Mouse (Mus musculus) layer of hippocampus, postnatal 36 days (tissue): ENCODE measurements around the gene Fads6. TPM values are rescaled to one million over a fixed set of nuclear protein-coding genes. Genes with fewer than 3 reads are reported as not detected.

ENCODE experiments used
- DNase-seq, 2 experiments: peaks; one replicate each; pipeline ENCODE4 v3.0.0; 2022
- total RNA-seq, 2 experiments: library from RNA; stranded (reverse); gene quantifications; 2 replicates each; pipeline ENCODE4 v1.2.3; 2021

Fads6 gene
- total RNA-seq, 2 experiments from 2014 or later, result 12.9 to 13.7 TPM

DNA sequence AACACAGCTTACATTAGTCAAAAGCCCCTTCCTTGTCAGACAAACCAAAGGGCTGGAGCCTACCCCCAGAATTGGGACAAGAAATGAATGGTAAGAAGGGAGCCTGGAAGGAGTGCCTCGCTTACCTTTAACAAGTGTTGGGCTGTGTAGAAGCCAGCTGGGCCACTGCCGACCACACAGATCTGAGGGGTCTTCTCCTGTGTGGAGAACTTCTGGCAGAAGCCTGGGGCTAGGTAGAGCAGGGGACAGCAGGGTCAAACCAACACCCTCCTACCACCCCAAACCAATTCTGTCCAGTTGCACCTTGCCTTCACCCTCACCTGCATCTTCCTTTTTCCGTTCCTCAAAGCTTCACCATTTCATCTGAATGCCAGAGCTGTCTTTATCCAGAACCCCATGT is 21.5 kb downstream of the Fads6 start:
- DNase-seq, result no peak

DNA sequence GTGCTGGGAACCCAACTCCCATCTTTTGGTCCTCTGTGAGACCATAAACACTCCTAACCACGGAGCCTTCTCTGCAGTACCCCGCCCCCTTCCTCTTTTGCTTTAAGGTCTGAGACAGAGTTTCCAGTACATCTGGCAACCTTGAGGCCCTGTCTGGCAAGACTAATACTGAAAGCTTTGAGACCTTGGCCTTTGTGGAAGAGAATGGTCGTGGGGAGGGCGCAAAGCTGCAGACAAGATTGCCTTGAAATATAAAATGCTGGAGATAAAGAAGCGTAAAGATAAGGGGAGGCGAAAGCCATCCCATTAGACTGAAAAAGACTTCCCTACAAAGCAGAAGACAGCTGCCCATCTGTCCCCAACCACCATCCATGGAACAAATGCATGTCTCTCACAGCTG is 22.0 kb downstream of the Fads6 start:
- no peak for DNase-seq

DNA sequence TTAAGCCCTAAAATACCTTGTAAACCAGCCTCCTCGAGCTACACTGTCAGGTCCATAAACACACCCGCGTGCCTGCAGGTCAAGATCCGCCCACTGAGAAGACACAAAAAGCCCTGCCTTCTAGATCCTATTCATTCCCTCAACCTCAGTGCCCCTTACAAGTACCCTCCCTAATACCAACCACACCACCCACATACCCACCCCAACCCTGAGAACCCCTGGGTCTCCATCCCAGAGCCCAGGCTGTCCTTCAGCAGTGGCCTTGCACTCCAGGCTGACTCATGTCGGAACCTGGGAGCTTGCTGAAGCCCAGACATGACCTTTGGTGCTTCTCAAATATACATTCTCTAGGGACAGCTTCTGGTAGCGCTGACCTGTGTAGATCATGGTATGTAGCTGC is 22.7 kb downstream of the Fads6 start:
- DNase-seq, result no peak

DNA sequence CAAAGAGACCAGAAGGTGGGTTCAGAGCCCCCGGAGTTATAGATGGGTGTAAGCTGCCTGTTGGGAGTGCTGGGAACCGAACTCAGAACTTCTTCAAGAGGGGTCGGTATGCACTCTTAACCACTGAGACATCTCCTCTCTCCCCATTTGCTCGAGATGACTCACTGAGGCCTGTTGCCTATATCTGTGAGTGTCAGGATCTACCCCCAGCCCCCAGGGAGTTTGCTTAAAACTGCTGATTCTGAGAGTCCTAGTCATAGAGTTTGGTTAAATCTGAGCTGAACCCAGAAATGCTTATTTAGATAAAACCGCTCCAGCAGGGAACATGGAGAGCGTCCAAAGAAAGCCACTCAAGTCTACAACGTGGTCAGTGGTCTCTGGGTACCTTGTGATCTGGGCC is 23.3 kb downstream of the Fads6 start:
- no peak for DNase-seq

DNA sequence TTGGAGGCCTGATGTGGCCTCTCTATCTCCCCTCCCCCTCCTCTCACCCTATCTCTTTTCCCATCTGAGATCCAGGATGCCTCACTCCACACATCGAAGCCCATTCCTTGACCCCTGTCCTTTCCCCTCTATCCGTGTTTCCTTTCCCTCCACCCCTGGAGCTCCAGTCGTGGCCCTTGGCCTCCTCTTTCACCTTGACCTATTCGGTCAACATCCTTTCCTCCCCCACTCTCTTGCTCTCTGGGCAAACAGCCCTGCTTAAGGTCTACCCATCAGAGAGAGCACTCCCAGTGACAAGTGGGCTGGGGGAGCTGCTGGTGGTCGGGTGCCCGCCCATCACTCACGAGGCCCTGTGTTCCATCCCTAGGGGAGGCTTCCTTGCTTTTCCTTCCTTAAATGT is 23.7 kb downstream of the Fads6 start:
- DNase-seq, result no peak

DNA sequence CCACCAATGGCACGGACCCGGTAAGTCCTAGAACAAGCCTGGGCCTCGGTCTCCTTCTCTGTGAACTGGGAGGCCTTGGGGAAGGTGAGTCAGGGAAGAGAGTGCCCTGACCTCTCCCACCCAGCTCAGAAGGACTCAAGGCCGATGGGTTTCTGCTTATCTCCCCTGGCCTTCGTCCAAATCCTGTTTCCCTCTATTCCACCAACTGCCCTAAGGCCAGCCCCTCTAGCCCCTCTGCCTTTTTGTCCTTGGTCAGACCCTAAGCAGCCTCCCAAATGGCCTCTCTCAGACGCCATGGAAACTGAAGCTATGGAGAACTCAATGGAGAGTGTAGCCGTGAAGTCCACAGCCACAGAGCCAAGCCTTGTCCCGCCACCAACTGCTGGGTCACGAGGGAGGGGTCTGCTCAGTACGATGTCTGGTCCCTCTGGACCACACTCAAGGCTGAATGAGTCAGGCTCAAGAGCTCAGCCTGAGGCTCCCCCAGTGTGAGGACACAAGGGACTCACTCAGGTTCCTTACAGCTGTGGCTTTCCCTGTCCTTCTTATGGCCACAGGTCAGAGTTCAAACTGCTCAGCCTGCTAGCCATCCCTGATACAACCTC is 24.5 kb downstream of the Fads6 start:
- no peak for DNase-seq

DNA sequence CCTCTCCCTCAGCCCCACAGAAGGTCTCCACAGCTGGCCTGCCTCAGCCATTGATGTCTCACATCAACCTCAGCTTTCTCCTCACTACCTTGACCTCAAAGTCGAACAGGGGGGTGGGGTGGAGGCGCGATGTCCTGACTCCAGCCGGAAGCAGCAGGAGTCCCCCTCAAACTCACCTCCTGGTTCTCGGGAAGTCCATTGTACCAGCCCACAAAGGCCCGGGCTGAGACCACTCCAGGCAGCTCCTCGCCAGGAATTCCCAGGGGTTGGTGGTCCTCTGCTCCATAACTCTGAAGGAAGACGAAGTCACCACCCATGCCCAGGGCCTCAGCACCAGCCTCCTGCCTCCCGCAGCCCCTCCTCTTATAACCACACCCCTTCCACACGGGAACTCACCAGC is 26.0 kb downstream of the Fads6 start:
- DNase-seq, result no peak

DNA sequence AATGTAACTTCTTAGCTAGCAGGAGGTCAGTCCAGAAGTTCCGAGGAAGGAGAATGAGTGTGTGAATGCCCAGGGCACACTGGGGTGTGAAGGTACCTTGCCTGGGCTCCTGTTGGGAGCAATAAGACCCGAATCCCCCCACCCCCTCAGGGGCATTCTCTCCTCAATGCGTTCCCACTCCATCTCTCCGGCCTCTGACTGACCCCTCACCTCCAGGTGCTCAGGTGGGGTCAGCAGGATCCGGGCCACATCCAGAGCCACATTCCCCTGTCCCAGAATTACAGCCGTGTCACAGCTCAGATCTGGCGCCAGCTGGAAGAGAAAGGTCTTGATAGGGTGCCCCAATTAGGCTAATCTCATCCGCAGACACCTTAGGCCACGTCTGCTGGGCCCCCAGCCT is 26.4 kb downstream of the Fads6 start:
- DNase-seq, result no peak

DNA sequence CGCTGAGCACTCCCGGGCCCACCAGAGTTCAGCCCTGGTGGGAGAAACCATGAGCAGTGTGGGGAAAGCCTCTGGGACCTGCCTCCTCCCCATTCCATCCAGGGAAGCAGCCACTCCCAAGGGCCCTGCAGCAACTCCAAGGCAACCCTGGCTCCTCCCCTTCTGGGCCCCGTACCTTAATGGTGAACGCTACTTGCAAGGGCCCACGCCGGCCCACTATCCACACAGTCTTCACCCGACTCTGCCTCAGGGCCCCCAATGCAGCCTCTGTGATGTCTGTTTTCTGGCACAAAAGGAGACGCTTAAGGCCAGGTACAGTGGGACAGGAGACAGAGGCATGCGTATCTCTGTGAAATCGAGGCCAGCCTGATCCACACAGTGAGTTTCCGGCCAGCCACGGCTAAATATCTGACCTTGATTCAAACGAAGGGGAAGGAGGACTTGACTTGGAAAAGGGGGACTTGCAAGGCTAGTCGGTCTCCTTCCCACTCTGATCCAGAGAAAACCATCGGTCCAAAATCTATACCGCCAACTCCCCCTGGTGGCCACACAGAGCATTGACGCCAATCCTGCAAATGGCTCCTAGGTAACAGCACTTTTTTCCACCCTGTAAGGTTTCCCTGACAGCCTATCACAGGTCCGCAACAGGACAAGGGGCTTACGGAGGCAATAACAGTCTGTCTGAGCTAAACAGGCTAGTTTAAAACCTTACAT is 27.2 kb downstream of the Fads6 start:
- peak; percentile 80 to 85 for DNase-seq

DNA sequence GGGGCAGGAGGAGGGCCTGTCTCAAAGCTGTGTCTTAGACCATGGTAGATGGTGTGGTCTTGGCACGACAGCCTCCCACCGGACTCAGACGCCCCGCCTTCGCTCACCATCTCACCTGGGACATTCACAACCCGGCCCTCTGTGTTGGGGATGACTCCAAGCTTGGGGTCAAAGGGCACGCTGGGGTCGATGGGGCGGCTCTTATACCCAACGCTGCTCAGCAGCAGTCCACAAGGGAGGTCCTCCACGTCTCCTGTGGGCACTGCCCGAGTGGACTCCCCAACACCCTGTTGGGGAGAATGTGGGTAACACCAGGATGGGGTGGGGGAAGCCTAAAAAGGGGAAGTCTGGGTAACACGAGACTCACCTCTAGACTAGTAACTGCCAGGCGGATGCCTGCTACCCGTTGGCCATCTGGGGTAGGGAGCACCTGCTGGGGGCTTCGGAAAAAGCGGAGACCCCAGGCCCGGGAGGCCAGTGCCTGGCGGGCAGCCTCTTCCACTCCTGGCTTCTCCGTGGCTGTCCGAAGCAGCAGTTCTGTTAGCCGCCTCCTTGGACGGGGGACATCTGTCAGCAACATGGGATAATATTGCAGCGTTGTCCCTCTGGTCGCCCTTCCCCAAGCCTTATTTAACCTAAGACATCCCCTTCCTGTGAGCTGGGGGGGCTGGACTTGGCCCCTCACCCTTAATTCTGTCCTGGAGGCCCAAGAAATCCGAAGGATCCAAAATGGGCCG is 28.0 kb downstream of the Fads6 start:
- no peak for DNase-seq

DNA sequence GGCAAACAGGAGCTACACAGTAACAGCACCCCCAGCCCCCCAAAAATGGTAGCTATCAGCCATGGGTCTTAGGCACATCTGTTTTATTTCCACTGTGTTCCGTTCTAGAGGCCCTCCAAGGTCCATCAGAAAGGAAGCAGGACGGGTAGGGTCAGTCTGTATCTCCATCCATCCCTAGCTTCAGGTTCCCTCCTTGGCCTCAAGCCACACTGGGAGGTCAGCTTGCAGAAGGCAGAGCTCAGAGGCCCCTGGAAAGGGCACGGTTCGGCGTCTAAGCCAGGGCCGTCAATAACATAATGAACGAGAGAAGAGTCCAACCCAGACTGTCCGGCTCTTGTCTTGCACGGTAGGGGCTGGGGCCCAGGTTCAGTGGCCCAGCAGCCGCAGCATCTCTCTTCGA is 29.5 kb downstream of the Fads6 start:
- no peak for DNase-seq

DNA sequence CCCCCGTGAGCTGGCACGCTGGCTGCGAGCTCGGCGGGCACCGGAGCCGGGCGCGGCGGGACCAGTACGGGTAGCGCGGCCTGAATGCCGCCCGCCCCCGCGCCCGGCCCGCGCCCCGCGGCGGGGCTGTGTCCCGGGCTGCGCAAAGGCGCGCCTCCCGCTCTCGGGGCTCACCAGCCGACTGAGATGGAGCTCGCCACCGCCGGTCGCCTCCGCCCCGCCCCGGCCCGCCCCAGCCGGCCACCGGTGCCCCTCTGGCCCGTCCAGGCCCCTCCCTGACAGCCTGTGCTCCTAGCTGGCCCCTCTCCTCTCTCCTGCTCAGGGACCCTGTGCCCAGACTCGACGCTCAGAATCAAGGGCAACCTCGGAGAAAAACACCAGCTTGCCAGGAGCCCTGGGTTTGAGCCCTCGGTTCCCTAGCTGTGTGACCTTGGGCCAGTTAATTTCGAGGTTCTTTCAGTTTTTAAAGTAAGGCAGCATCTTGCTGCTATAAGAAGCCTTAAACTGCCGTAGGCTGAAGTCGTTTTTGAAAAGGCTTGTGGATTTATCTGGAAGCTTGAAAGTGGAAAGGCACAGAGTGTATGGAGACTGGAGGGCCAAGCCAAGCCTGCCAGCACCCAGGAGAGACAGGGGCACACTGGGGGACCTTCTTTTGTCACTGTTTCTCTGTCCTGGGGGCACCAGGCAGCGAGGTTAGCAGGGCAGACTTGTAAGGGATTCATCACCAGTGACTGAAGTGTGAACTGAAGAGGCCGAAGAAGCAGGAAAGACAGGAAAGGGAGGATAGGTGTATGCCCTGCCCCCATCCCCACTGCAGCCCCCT is 30.2 kb downstream of the Fads6 start, which contains the start of gene Grin2c:
Gene Grin2c, minus strand, starts transcription at position 183 of the 823 bp plus-strand sequence.
- DNase-seq, result no peak

DNA sequence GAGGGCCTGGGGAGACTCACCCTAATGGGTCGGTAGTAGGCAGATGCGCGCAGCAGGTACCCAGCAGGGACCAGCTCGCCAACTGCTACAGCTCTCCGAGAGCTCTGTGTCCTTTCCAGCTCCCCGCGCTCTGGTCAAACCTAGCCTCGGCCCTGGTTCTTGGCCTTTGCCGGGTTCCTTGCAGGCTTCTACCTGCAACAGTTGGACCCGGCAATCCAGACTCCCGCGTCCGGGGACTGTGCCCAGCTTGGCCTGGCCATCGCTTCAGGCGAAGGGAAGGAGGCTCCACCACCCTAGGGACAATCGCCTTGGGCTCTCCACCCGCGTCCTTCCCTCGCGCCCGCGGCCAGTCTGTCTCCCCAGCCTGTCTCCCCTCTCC is 31.1 kb downstream of the Fads6 start:
- no peak for DNase-seq

DNA sequence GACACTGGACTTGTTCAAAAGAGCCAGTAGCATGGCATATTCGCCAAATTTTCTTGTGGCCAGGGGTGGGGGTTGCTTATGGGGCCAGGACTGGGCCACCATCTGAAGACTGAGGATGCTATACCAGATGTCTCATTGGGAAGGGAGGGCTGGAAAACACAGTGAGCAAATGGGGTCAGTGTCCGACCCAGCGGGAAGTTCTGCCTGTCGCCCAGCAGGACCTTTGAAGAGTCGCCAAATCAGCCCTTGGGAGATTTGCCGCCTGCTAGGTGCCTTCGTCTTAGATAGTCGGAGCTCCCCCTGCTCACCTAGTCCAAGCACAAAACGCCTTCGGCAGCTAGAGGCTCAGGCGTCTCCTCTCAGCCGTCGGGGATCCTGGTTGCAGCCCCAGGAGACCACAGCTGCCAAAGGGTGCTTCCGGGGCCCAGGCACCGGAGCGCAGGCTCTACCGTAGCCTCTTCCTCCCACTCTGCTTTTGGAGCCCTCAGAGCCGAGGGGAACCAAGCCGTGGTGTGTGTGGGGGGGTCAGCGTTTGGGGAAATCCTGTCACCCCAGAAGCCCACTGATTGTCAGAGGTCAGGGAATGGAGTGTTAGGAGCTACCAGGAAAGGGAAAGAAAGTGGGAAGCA is 31.6 kb downstream of the Fads6 start:
- DNase-seq, result no peak

DNA sequence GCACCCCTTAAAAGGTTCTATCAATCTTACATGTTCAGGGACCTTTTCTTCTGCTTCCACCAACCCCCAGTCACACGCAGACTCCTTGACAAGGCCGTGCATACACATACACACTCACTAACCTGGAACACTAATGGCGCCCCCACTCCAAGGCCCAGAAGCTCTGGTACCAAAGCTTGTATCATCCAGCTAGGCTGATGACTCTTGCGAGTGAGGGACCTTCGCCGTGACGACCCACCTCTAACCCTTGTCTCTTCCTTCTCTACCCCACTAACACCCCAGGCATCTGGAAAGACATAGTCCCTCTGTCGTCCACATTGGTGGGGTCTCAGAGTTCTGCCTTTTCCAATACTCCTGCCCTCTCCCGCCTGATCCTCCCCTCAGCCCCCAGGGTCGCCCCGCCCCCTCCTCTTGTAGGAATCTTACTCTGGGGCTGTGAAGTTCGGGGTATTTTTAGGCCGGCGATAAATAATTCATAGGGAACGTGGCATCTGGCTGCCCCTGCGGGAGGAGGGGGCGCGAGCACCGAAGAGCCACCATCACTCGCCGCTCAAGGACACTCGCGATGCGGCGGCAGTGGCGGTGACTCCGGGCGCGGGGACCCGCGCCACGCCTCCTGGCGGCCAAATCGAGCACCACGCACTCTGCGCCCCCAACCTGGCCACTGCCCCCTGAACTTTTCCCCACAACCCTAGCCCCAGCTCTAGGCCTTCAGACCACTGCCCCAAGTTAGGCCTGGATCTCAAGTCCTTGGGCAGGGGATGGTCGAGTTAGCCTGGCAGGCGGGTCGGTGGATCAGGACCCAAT is 32.4 kb downstream of the Fads6 start:
- DNase-seq, result no peak

DNA sequence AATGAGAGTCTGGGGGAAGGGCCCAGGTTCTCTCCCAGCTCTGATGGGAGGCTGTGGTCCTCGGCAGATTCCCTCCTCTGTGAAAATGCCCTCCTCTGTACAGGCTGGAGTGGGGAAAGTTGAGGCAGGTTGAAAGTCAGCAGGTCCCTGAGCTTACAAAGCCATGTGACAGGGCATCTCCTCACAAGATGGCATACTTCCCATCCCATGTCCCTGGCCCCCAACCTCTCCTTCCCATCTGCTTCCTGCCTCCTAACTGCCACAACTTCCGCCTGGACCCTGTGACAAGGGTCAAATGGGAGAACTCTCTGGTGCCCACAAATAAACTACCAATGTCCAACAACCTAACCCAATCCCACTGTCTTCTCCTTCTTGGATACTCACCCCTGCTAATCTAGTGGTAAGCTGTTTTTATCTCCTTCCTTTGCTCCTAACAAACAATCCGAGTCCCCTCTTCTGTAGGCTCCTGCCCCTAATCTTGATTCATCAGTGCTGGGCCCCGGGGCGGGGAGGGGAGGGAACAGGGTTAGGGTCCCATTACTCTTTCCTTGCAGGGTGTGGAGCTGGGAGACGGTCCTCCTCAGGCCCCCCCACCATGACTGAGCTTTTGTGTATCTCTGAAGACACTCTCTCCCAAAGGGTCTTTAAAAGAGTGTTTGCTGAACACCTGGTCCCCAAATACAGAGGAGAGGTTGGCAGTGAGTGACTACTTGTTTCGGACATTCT is 33.2 kb downstream of the Fads6 start:
- no peak for DNase-seq

DNA sequence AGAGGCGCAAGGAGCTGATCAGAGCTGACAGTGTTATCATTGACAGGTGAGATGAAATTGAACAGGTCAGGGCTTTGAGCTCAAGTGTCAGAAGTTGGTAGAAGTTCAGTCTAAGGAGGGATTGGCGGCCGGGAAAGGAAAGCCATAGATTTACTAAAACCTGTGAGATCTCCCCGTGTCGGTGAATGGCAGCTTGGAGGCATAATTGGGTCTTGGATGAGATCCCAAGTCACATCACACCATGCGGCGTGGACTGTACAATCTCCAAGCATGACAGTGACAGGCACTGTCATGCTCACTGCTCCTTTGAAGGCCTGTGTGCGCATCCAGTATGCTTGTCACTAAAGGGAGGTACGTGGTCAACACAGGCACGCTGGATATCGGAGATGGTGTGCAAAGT is 34.5 kb downstream of the Fads6 start:
- DNase-seq, result no peak

DNA sequence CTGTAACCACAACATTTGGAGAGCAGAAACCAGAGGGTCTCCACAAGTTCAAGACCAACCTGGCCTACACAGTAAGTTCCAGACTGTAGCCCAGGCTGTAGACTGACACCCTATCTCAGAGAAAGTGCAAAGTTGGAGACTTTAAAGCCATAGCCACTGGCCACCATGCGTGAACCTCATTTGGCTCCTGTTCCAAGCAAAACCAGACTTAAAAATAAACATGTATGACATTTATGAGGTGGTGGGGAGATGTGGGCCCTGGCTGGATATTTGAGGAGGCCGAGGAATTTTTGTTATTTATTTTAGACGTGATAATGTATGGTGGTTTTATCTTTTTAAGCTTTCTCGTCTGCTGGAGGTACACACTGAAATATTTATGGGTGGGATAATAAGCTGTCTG is 38.3 kb downstream of the Fads6 start:
- no peak for DNase-seq

DNA sequence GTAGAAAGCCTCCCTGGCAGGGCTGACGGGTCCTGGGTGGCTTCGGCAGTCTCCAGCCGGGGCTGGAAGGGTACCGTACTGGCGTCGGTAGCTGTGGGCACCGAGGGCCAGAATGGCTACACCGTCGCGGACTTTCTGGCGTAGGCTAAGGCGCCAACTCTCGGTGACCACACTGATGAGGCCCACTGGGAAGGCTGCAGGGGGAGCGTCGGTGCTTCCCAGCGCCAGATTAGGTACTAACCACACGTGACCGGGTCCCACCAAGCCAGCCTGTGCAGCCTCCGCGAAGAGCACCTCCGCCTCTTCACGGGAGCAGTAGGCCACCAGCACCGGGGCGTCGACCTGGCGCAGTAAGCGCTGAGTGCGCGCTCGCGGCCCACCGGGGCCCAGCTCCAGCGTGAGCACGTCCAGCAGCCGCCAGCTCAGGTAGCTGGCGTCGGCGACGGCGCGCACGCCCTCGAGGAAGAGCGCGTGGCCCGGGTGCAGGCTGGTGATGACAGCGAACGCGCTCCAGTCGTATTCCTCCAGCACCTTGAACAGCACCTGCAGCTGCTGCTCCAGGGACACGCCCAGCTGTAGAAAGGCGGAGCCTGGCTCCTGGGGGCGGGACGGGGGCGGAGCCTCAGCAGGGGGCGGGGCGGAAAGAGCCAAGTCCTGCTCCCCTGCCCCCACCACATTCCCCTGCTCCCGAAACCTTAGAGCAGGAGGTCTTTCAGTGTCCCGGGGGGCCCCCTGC is 39.5 kb downstream of the Fads6 start:
- DNase-seq, result no peak

DNA sequence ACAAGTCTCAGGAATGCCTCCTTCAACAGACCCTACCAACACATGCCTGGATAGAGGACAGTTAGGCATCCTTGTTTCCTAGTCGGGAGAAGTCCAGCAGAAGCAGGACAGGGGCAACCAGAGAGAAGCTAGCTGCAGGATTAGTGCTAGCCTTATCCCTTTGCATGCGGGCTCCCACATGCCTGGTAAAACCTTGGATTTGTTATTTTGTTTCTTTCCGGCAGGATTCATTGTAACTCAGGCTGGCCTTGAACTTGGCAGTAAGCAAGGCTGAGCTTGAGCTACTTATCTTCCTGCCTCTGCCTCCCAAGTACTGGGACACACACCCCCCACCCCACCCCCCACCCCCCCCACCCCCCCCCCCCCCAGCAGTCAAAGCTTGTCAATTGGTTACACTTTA is 46.2 kb downstream of the Fads6 start:
- DNase-seq, result no peak
